Mouse (Mus musculus) layer of hippocampus, adult 2 months (tissue): ENCODE measurements around the gene Pygm. TPM values are rescaled to one million over a fixed set of nuclear protein-coding genes. Genes with fewer than 3 reads are reported as not detected.

Experiments
- DNase-seq, 2 experiments: peaks; one replicate each; pipeline ENCODE4 v3.0.0; 2022; ENCODE audit warnings: low spot score in 2 of 2
- H3K27ac ChIP-seq: fragments of 200-600 bp; 2 replicates; pipeline ENCODE4 v1.8.1; 2022
- H3K4me3 ChIP-seq: fragments of 200-600 bp; 2 replicates; pipeline ENCODE4 v1.8.1; 2022; ENCODE audit warnings: mild to moderate bottlenecking
- CTCF ChIP-seq: fragments of 200-600 bp; conservative IDR thresholded peaks from 2 replicates; pipeline ENCODE4 v1.8.1; 2022; ENCODE audit warnings: antibody characterized with exemption, mild to moderate bottlenecking, moderate library complexity
- total RNA-seq, 2 experiments: library from RNA; stranded (reverse); gene quantifications; 2 replicates each; pipeline ENCODE4 v1.2.3; 2021

Pygm gene
- total RNA-seq, 2 experiments from 2014 or later: 13.0 to 18.8 TPM

GRCm38 (mm10) chr19:6380411-6381166 is 3.6 kb upstream of the Pygm start:
- Histone ChIP-seq H3K27ac (no peak overlapping the region), H3K4me3 (no peak overlapping the region)
- DNase-seq: no peak
- no peak for TF ChIP-seq CTCF

- no peak for DNase-seq
- no peak overlapping the region for H3K4me3 ChIP-seq
- no peak overlapping the region for H3K27ac ChIP-seq
- TF ChIP-seq CTCF: no peak
Observed at GRCm38 (mm10) chr19:6381238-6381637, 3.0 kb upstream of the Pygm start.

- Histone ChIP-seq H3K27ac (no peak overlapping the region), H3K4me3 (no peak overlapping the region)
- DNase-seq: no peak
- TF ChIP-seq CTCF: no peak
Observed at GRCm38 (mm10) chr19:6382323-6382924, 1.8 kb upstream of the Pygm start.

- Histone ChIP-seq H3K4me3 (no peak overlapping the region), H3K27ac (peak overlapping the region; percentile 55; the same call in 1 of the 2 replicates)
- DNase-seq: no peak
- TF ChIP-seq CTCF: no peak
Observed at GRCm38 (mm10) chr19:6383470-6383869, 729 bp upstream of the Pygm start.

GRCm38 (mm10) chr19:6384954-6385353 is 755 bp downstream of the Pygm start:
- TF ChIP-seq CTCF: no peak
- peak overlapping the region; percentile 32; the same call in 1 of the 2 replicates for H3K4me3 ChIP-seq
- no peak for DNase-seq
- peak overlapping the region; percentile 44; the same call in 1 of the 2 replicates for H3K27ac ChIP-seq

GRCm38 (mm10) chr19:6385419-6385818 is 1.2 kb downstream of the Pygm start:
- DNase-seq: no peak

GRCm38 (mm10) chr19:6385821-6386220 is 1.6 kb downstream of the Pygm start:
- DNase-seq: no peak
- TF ChIP-seq CTCF: no peak
- no peak overlapping the region for H3K27ac ChIP-seq
- H3K4me3 ChIP-seq: no peak overlapping the region

More at GRCm38 (mm10) chr19:6385419-6385818, 1.2 kb downstream of the Pygm start:
- Histone ChIP-seq H3K4me3 (no peak overlapping the region), H3K27ac (no peak overlapping the region)
- no peak for TF ChIP-seq CTCF

- Histone ChIP-seq H3K4me3 (no peak overlapping the region), H3K27ac (no peak overlapping the region)
- no peak for TF ChIP-seq CTCF
- no peak for DNase-seq
Observed at GRCm38 (mm10) chr19:6386234-6386633, 2.0 kb downstream of the Pygm start.

- no peak overlapping the region for H3K27ac ChIP-seq
- H3K4me3 ChIP-seq: no peak overlapping the region
- peak; percentile 53 for TF ChIP-seq CTCF
- no peak for DNase-seq
Observed at GRCm38 (mm10) chr19:6388006-6388405, 3.8 kb downstream of the Pygm start.

GRCm38 (mm10) chr19:6389803-6390202 is 5.6 kb downstream of the Pygm start:
- no peak for TF ChIP-seq CTCF
- no peak for DNase-seq
- H3K4me3 ChIP-seq: no peak overlapping the region
- H3K27ac ChIP-seq: no peak overlapping the region

- H3K27ac ChIP-seq: no peak overlapping the region
- DNase-seq: no peak
- H3K4me3 ChIP-seq: no peak overlapping the region
- no peak for TF ChIP-seq CTCF
Observed at GRCm38 (mm10) chr19:6390251-6390650, 6.1 kb downstream of the Pygm start.

- no peak for DNase-seq
- peak; percentile 59 for TF ChIP-seq CTCF
- H3K4me3 ChIP-seq: no peak overlapping the region
- no peak overlapping the region for H3K27ac ChIP-seq
Observed at GRCm38 (mm10) chr19:6392743-6393393, 8.7 kb downstream of the Pygm start.

- Histone ChIP-seq H3K4me3 (no peak overlapping the region), H3K27ac (no peak overlapping the region)
- no peak for DNase-seq
- no peak for TF ChIP-seq CTCF
Observed at GRCm38 (mm10) chr19:6393637-6394036, 9.4 kb downstream of the Pygm start.

- no peak for DNase-seq
- TF ChIP-seq CTCF: no peak
- H3K4me3 ChIP-seq: no peak overlapping the region
- no peak overlapping the region for H3K27ac ChIP-seq
Observed at GRCm38 (mm10) chr19:6396237-6396636, 12.0 kb downstream of the Pygm start.
